Mouse (Mus musculus): ENCODE measurements around the gene Wipi1. TPM values are rescaled to one million over a fixed set of nuclear protein-coding genes. Genes with fewer than 3 reads are reported as not detected.

The Wipi1 gene
- total RNA-seq, 2 experiments from 2014 or later: 59.7 to 64.9 TPM

- DNase-seq: no peak
Measured at GRCm38 (mm10) chr11:109578536-109578935, 33.2 kb downstream of the Wipi1 start.

GRCm38 (mm10) chr11:109575832-109576231 is 35.9 kb downstream of the Wipi1 start:
- no peak for DNase-seq

GRCm38 (mm10) chr11:109574604-109575003 is 37.2 kb downstream of the Wipi1 start:
- no peak for DNase-seq

GRCm38 (mm10) chr11:109572051-109572450 is 39.7 kb downstream of the Wipi1 start:
- no peak for DNase-seq

GRCm38 (mm10) chr11:109569809-109570208 is 42.0 kb downstream of the Wipi1 start:
- peak; percentile 74 for DNase-seq

- DNase-seq: no peak
Measured at GRCm38 (mm10) chr11:109569007-109569618, 42.7 kb downstream of the Wipi1 start.

GRCm38 (mm10) chr11:109564466-109565214 is 47.1 kb downstream of the Wipi1 start:
- no peak for DNase-seq

GRCm38 (mm10) chr11:109563708-109564107 is 48.1 kb downstream of the Wipi1 start:
- DNase-seq: no peak

GRCm38 (mm10) chr11:109561445-109561844 is 50.3 kb downstream of the Wipi1 start:
- DNase-seq: no peak

GRCm38 (mm10) chr11:109560793-109561257 is 50.9 kb downstream of the Wipi1 start:
- DNase-seq: peak; percentile 44

- DNase-seq: no peak
Measured at GRCm38 (mm10) chr11:109559241-109559640, 52.5 kb downstream of the Wipi1 start.

GRCm38 (mm10) chr11:109557419-109557818 is 54.3 kb downstream of the Wipi1 start:
- no peak for DNase-seq

GRCm38 (mm10) chr11:109556130-109556529 is 55.6 kb downstream of the Wipi1 start:
- no peak for DNase-seq

- no peak for DNase-seq
Measured at GRCm38 (mm10) chr11:109554443-109554842, 57.3 kb downstream of the Wipi1 start.

GRCm38 (mm10) chr11:109553921-109554320 is 57.8 kb downstream of the Wipi1 start:
- no peak for DNase-seq

- no peak for DNase-seq
Measured at GRCm38 (mm10) chr11:109549599-109550290, 62.0 kb downstream of the Wipi1 start.

GRCm38 (mm10) chr11:109547652-109548051 is 64.1 kb downstream of the Wipi1 start:
- no peak for DNase-seq

GRCm38 (mm10) chr11:109546305-109547001 is 65.3 kb downstream of the Wipi1 start:
- DNase-seq: no peak

- DNase-seq: no peak
Measured at GRCm38 (mm10) chr11:109545700-109546143, 66.0 kb downstream of the Wipi1 start.

GRCm38 (mm10) chr11:109545265-109545664 is 66.5 kb downstream of the Wipi1 start:
- DNase-seq: no peak

GRCm38 (mm10) chr11:109544432-109544831 is 67.3 kb downstream of the Wipi1 start:
- no peak for DNase-seq

- DNase-seq: no peak
Measured at GRCm38 (mm10) chr11:109543466-109543865, 68.3 kb downstream of the Wipi1 start.

Measured in gastrocnemius, postnatal 25 days (tissue).